13 mouse cellular contexts compared by ENCODE assay signal in genomic region chr12:79957211-79957610, GRCm38 (mm10).
"Had no signal": no experiment of that assay in that cellular context is flagged by ENCODE, and none has a peak within 500 bp of the region (broad histone marks: within the 10 kb centered on the region; RNA-seq: fewer than 3 reads in every experiment).

No protein-coding gene starts in this region.

- ATAC-seq: midbrain, embryonic 13.5 days had no signal

- H3K4me1 ChIP-seq: midbrain, embryonic 13.5 days; neural tube, embryonic 15.5 days had no signal

- H3K27me3 ChIP-seq: limb, embryonic 13.5 days; neural tube, embryonic 15.5 days had no signal

- H3K4me2 ChIP-seq: limb, embryonic 13.5 days; midbrain, embryonic 13.5 days; neural tube, embryonic 15.5 days had no signal

- DNase-seq: kidney, adult 8-10 months; layer of hippocampus, adult 9-11 months; layer of hippocampus, postnatal 36 days; lung, adult 18-20 months; right cerebral cortex, adult 18-20 months; right cerebral cortex, postnatal 25 days; thymus, adult 18-20 months; thymus, postnatal 14 days had no signal

- H3K36me3 ChIP-seq: limb, embryonic 13.5 days; midbrain, embryonic 13.5 days; neural tube, embryonic 15.5 days had no signal

- H3K9ac ChIP-seq: limb, embryonic 13.5 days; liver, embryonic 14.5 days; midbrain, embryonic 13.5 days; neural tube, embryonic 15.5 days had no signal

- H3K4me3 ChIP-seq: limb, embryonic 13.5 days; midbrain, embryonic 13.5 days; myocyte; neural tube, embryonic 15.5 days had no signal

- H3K27ac ChIP-seq: liver, embryonic 14.5 days; midbrain, embryonic 13.5 days; neural tube, embryonic 15.5 days had no signal

- H3K9me3 ChIP-seq: limb, embryonic 13.5 days; midbrain, embryonic 13.5 days; neural tube, embryonic 15.5 days had no signal
